Mouse (Mus musculus) olfactory bulb, adult 2 months (tissue): ENCODE data around the gene Chn1.

Experiments used
- CTCF ChIP-seq: fragments of 200-500 bp; IDR thresholded peaks from 2 replicates; pipeline ENCODE4 v1.5.1; 2012; ENCODE audit warnings: low read depth, mild to moderate bottlenecking, low read length, moderate library complexity; ENCODE audit not compliant: insufficient read depth
- POLR2A ChIP-seq: fragments of 200-500 bp; IDR thresholded peaks from 2 replicates; pipeline ENCODE4 v1.6.1; 2012; ENCODE audit warnings: mild to moderate bottlenecking, low read depth, low read length, moderate library complexity; ENCODE audit not compliant: insufficient read depth

DNA sequence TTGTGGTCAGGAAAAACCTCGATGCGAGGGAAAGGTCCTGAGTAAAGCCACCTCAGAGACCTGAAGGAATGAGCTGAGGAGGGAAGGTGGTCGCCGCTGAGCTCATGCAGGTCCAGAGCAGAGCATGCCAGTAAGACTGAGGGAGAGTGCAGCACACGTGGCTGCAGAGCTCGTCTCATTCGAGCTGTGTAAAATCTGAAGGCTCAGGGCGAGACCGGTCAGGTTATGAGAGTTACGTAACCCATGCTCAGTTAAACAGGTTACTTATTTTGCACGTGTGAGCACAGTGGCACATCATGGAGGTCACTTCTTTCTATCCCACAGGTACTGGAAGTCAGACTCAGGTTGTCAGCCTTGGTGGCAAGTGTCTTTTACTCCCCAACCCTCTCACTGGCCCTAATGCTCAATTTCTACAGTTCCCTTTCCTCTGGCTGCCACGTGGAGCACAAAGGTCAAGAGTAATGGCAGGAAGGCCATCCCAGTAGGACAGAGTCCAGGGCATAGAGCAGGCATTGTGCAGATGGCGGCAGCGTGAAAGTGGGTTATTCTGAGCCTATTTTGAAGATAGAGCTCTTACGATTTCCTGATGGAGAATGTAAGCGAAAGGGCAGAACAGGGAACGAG is 158.6 kb downstream of the Chn1 start:
- no peak for TF ChIP-seq CTCF
- no peak for TF ChIP-seq POLR2A
